Mouse (Mus musculus) heart, adult 11 months (tissue): ENCODE data around the gene Hsd11b1.
A peak's percentile ranks its signal among the peaks of the same experiment; 100 is the strongest.

Experiments used
- DNase-seq: peaks from one replicate; pipeline ENCODE4 v3.0.0; 2022

Gene Hsd11b1

GRCm38 (mm10) chr1:193198312-193198711 is 65.6 kb downstream of the Hsd11b1 start:
- no peak for DNase-seq

- DNase-seq: peak; percentile 91
Observed at GRCm38 (mm10) chr1:193197494-193198205, 66.2 kb downstream of the Hsd11b1 start.

DNA sequence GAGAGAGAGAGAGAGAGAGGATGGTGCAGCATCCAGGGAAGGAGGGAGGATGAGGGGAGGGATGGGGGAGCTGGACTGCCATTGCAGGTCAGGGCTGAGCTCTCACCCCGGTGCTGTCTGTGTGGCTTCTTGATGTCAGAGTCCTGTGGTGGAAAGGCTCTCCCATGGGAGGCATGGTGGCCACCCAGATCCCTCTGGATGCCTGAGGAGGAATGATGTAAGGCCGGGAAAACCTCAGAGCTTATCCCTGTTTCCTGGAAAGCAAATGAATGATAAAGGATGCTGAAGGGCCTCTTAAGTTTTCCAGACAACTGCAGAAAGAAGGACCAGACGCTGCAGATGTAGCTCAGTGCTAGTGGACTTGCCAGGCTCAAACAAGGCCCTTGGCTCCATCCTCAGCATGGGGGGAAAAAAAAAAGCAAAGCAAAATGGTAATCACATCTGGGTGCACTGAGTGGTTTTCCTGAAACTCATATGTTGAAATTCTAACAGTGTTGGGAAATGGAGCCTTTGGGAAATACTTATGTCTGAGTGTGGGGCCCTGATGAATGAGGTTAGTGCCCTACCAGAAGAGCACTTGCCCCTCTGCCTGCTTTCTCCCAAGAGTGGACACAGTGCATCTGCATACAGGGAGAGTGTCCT is 68.6 kb downstream of the Hsd11b1 start:
- peak; percentile 95 for DNase-seq

DNA sequence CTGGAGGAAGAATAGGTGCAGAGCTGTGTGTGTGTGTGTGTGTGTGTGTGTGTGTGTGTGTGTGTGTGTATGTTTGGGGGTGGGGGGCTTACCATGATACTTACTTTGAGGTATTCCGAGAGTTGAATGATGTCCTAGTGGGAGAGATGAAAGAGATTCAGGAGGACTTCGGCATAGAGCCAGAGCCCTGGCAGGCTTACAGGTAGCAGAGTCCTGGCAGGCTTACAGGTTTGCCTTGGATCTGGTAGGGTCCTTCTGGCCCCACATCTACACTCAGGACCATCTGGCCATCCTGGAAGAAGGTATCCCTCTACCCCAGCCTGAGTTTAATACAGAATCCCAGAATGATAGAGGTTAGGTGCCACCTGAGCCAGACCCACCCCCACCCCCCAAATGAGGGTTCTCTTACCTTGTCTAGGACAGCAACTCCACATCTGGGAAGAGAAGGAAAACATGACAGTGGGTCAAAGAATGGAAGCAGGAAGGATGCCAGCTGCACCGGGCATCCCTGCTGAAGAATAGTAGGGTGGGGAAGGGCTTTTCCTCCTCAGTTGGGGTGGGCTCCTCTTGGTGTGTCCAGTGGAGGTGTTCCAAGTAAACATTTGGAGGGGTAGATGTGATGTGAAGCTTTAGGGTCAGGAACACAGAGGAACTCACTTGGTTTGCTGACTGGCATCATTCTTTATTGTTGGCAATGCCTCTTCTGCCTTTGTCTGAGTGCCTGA is 69.3 kb downstream of the Hsd11b1 start:
- no peak for DNase-seq

DNA sequence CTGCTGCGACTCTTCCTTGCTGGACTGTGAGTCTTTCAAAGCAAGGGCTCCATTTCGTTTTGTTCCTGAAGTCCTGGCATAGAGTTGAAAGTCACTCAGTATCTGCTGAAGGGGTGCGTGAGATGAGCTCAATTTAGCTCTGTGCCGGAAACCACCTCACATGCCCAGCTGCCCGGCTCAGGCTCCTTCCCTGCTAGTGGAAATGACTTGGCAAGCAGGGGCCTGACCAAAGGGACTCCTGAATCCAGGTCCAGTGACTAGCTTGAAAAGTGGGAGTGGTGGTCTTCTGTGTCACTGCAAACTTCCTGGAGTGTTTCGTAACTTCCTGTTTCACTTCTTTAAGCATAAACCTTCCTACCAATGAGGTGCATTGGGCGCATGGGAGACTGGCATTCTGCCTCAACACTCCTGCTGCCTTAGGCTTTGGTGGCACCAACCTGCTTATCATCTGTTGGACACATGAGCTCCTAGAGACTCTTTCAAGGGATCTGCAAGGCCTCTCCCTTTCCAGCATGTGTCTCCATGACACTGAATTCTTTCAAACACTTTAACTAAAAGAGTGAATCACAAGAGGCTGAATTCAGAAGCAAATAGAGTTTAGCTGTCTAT is 72.1 kb downstream of the Hsd11b1 start:
- peak; percentile 96 for DNase-seq

- peak; percentile 92 for DNase-seq
Observed at GRCm38 (mm10) chr1:193189771-193190170, 74.1 kb downstream of the Hsd11b1 start.

DNA sequence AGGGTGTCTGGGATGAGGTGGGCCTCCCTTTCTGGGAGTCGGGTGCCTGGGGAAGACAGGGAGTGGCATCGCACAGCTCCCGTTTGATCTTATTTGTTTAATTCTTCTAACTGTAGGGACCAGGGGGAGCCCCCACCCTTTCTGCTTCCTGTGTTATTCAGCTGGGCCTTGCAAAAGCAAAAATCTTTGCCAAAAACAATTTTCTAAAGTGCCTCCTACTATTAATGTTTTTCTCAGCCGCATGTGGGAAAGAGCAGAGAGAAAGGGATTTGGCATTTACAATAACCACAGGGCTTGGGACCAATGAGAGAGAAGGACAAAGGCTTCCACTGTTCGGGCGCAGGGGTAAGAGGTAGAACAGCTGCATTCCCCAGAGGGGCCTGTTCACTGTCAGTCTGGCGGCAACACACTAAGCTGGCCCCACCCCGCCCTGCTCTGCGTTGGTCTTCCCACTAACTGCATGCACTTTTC is 74.7 kb downstream of the Hsd11b1 start:
- DNase-seq: peak; percentile 99

DNA sequence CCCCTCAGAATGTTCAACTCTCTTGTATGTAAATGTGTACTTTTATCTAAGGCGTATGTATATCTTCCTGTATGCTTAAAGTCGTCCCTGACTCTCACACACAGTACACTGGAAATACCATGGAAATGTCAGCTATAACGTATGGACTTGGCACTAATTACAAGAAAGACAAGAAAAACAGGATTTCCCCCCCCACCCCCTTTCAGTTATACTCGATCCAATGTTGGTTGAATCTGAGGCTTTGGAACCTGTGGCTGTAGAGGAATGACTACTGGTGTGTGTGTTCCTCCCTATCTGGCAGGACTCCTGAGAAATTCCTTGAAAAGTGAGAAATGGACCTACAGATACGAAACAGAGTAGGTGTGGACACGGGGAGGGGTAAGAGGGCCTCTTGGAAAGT is 75.6 kb downstream of the Hsd11b1 start:
- no peak for DNase-seq

GRCm38 (mm10) chr1:193181104-193181503 is 82.8 kb downstream of the Hsd11b1 start:
- DNase-seq: no peak

GRCm38 (mm10) chr1:193174143-193174733 is 89.6 kb downstream of the Hsd11b1 start:
- peak; percentile 93 for DNase-seq

DNA sequence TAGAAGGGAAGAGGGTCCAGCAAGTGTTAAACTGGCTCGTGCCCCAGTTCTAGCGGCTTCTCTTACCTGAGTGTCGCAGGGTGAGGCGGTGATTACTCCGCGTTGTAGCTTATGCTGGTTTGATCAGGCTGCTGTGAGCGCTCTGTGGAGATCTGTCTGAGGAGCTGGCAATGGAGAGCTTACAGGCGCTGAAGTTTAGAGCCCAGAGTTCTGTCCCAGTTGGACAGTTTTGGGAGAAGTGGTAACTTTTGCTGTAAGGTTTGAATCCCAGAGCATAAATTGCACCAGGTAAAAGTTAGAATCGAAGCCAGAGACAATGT is 90.1 kb downstream of the Hsd11b1 start:
- no peak for DNase-seq

GRCm38 (mm10) chr1:193172991-193173809 is 90.7 kb downstream of the Hsd11b1 start:
- peak; percentile 100 for DNase-seq
